Mouse (Mus musculus) hindbrain, embryonic 16.5 days (tissue): ENCODE measurements around the gene Atp8b4. TPM values are rescaled to one million over a fixed set of nuclear protein-coding genes. Genes with fewer than 3 reads are reported as not detected.

Experiments used
- ATAC-seq: fragments of 200-750 bp; cut with Nextera tagmentation; 2 replicates; pipeline ENCODE4 v1.8.0; 2017; ENCODE audit warnings: moderate TSS enrichment, moderate library complexity
- H3K27ac ChIP-seq: fragments of 300-500 bp; sonication (generic); 2 replicates; pipeline ENCODE4 v1.5.1; 2014; ENCODE audit warnings: low read depth, mild to moderate bottlenecking, control low read depth, low read length, moderate library complexity
- H3K27me3 ChIP-seq: fragments of 300-500 bp; sonication (generic); replicated peaks from 2 replicates; pipeline ENCODE4 v1.6.1; 2014; ENCODE audit warnings: low read length; ENCODE audit not compliant: control insufficient read depth, insufficient read depth
- H3K36me3 ChIP-seq: fragments of 300-500 bp; sonication (generic); 2 replicates; pipeline ENCODE4 v1.6.1; 2014; ENCODE audit warnings: mild to moderate bottlenecking, low read length, moderate library complexity, mixed read lengths; ENCODE audit not compliant: control insufficient read depth, insufficient read depth
- H3K4me1 ChIP-seq: fragments of 300-500 bp; sonication (generic); 2 replicates; pipeline ENCODE4 v1.6.1; 2014; ENCODE audit warnings: low read depth, low read length; ENCODE audit not compliant: control insufficient read depth, insufficient read depth
- H3K4me2 ChIP-seq: fragments of 300-500 bp; sonication (generic); 2 replicates; pipeline ENCODE4 v1.6.1; 2014; ENCODE audit warnings: mild to moderate bottlenecking, low read length, control low read depth, moderate library complexity
- H3K4me3 ChIP-seq: fragments of 300-500 bp; sonication (generic); 2 replicates; pipeline ENCODE4 v1.5.1; 2014; ENCODE audit warnings: mild to moderate bottlenecking, low read length, control low read depth, moderate library complexity
- H3K9ac ChIP-seq: fragments of 300-500 bp; sonication (generic); 2 replicates; pipeline ENCODE4 v1.6.1; 2014; ENCODE audit warnings: low read depth, mild to moderate bottlenecking, control low read depth, low read length, moderate library complexity
- H3K9me3 ChIP-seq: fragments of 300-500 bp; sonication (generic); 2 replicates; pipeline ENCODE4 v1.6.1; 2014; ENCODE audit warnings: mild to moderate bottlenecking, low read length, moderate library complexity; ENCODE audit not compliant: control insufficient read depth
- WGBS: fragments of 180-500 bp; shearing (Covaris S2); extraction: QIAGEN DNeasy Blood & Tissue Kit; methylation state at CpG from one replicate; pipeline ENCODE4 v1.1.7; 2014; 5-methylcytosine and 5-hydroxymethylcytosine counted together
- polyA plus RNA-seq: library from polyadenylated mRNA; unstranded; fragments of >200 nt; fragmentation: Nextera tagmentation; extraction: Ambion mirVana; gene quantifications from 2 replicates; pipeline ENCODE4 v1.2.1, GENCODE M21; 2015

Gene Atp8b4
- polyA plus RNA-seq, 1 experiment from 2014 or later, result 0.15 TPM

- Histone ChIP-seq H3K27ac (no peak overlapping the region), H3K9me3 (no peaks in the 10 kb centered on the region), H3K36me3 (no peaks in the 10 kb centered on the region), H3K4me3 (no peak overlapping the region), H3K27me3 (no peaks in the 10 kb centered on the region), H3K4me1 (no peaks in the 10 kb centered on the region), H3K9ac (no peak overlapping the region), H3K4me2 (no peak overlapping the region)
- 80% methylated on average over 3 of the region's 3 CpGs for WGBS
- ATAC-seq, result no peak
Observed at GRCm38 (mm10) chr2:126274826-126275405, 225.6 kb downstream of the Atp8b4 start.

DNA sequence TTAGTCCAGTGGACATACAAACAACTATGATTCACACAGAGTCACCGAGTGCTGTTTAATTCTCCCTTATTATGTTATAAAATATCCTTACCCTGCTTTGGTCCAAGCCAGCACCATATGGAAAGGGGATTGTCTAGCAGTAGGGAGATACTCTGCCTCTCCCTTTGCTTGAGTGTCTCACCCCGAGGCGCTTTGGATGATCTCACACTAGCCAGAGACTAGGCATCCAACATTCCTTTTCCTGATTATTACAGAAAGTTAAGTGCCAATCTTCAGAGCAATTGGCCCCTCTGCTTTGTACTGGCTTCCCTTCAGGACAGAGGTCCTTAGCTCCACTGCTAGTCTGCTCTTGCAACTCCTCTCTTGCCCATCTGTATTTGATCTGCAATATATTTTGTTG is 226.2 kb downstream of the Atp8b4 start:
- H3K4me1 ChIP-seq, result no peaks in the 10 kb centered on the region
- H3K9ac ChIP-seq, result no peak overlapping the region
- H3K36me3 ChIP-seq, result no peaks in the 10 kb centered on the region
- no peak for ATAC-seq
- H3K4me3 ChIP-seq, result no peak overlapping the region
- H3K27me3 ChIP-seq, result no peaks in the 10 kb centered on the region
- no peaks in the 10 kb centered on the region for H3K9me3 ChIP-seq
- no peak overlapping the region for H3K4me2 ChIP-seq
- no peak overlapping the region for H3K27ac ChIP-seq
- 93% methylated on average over 3 of the region's 3 CpGs for WGBS

Other genes with a start within 250 kb of the Atp8b4 start
- 12.4 and 12.7 TPM in 2 replicates for gene Slc27a2, start 51.7 kb upstream of the Atp8b4 start, polyA plus RNA-seq
- 1.9 and 2.6 TPM in 2 replicates for gene Hdc, start 118.6 kb upstream of the Atp8b4 start, polyA plus RNA-seq
- gene Gabpb1, start 175.7 kb upstream of the Atp8b4 start, polyA plus RNA-seq, result 35.5 and 38.6 TPM in 2 replicates
- 28.7 and 31.7 TPM in 2 replicates for gene Usp8, start 206.7 kb upstream of the Atp8b4 start, polyA plus RNA-seq